Mouse (Mus musculus) brown adipose tissue, adult 24 weeks (tissue): ENCODE measurements around the gene Gsdmc3. TPM values are rescaled to one million over a fixed set of nuclear protein-coding genes. Genes with fewer than 3 reads are reported as not detected.
"Not testable (repeated sequence)": the region's sequence is repeated elsewhere in the genome, so short reads cannot be mapped to it uniquely, and the experiment has no call there.

Experiments used
- H3K27ac ChIP-seq: fragments of 200-500 bp; replicated peaks from 2 replicates; pipeline ENCODE4 v1.5.1; 2012; ENCODE audit warnings: low read depth, mild to moderate bottlenecking, low read length
- H3K4me1 ChIP-seq: fragments of 200-500 bp; 2 replicates; pipeline ENCODE4 v1.6.1; 2012; ENCODE audit warnings: low read length, mixed read lengths; ENCODE audit not compliant: control insufficient read depth, insufficient read depth, insufficient read length
- H3K4me3 ChIP-seq: fragments of 200-500 bp; 2 replicates; pipeline ENCODE4 v1.5.1; 2012; ENCODE audit warnings: low read depth, mild to moderate bottlenecking, low read length, moderate library complexity; ENCODE audit not compliant: insufficient read depth
- polyA plus RNA-seq: library from polyadenylated mRNA; stranded (reverse); fragments of >200 nt; gene quantifications from 2 replicates; pipeline ENCODE4 v1.2.4, GENCODE M21; 2012; ENCODE audit not compliant: missing spikeins, insufficient read depth, insufficient read length

Gsdmc3 gene
- not detected in 2 replicates for polyA plus RNA-seq

GRCm38 (mm10) chr15:63878458-63878857, at the start of gene Gsdmc3:
Gene Gsdmc3, minus strand, starts transcription at chr15:63878558.
- not testable (repeated sequence) for H3K27ac ChIP-seq, H3K4me3 ChIP-seq

GRCm38 (mm10) chr15:63926201-63926600, 47.8 kb upstream of the Gsdmc3 start:
- Histone ChIP-seq H3K27ac (no peak overlapping the region), H3K4me1 (peaks cover 3% of the 10 kb centered on the region; the same call in 1 of the 2 replicates), H3K4me3 (no peak overlapping the region)

More at GRCm38 (mm10) chr15:63878458-63878857, at the start of gene Gsdmc3:
- H3K4me1 ChIP-seq: not testable (repeated sequence)

DNA sequence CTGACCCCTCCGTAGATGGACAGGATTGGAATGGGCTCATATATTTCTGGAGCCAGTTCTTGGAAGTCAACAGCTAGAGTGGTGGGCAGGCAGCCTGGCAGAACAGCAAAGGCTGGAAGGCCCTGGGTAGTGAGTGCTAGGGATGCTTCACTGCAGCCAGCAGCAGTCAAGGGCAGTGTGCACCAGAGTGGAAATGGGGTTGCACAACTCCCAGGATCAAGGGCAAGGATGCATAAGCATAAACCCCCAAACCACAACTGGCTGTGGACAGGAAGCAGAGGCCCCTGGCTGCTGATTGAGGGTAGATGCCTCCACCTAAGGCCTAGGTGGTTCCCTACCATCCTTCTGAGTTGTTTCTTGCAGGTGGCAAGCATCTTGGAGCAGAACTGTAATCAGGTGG, 46.1 kb upstream of the Gsdmc3 start:
- Histone ChIP-seq H3K4me1 (peaks cover 3% of the 10 kb centered on the region; the same call in 1 of the 2 replicates), H3K27ac (no peak overlapping the region), H3K4me3 (no peak overlapping the region)

GRCm38 (mm10) chr15:63921618-63922017, 43.3 kb upstream of the Gsdmc3 start:
- H3K27ac ChIP-seq, H3K4me3 ChIP-seq, H3K4me1 ChIP-seq: not testable (repeated sequence)

- H3K4me3 ChIP-seq, H3K27ac ChIP-seq, H3K4me1 ChIP-seq: not testable (repeated sequence)
These were observed 41.4 kb upstream of the Gsdmc3 start for GRCm38 (mm10) chr15:63919728-63920127.

DNA sequence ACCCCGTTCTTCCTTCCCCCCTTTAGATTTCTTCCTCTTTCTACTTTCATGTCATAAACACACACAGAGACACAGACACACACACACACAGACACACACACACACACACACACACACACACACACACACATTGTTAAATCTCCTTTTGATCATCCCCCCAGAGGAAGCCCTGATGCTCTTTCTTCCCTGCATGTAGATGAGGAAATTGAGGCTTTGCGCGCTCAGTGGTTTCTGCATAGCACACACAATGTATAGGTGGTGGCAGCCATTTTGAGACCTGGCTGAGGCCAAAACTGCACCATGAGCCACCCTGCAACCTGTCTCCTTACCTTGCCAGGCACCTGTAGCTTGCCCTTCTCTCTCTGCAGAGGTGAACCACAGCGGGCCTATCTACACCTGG, 38.2 kb upstream of the Gsdmc3 start:
- H3K4me3 ChIP-seq, H3K27ac ChIP-seq, H3K4me1 ChIP-seq: not testable (repeated sequence)

DNA sequence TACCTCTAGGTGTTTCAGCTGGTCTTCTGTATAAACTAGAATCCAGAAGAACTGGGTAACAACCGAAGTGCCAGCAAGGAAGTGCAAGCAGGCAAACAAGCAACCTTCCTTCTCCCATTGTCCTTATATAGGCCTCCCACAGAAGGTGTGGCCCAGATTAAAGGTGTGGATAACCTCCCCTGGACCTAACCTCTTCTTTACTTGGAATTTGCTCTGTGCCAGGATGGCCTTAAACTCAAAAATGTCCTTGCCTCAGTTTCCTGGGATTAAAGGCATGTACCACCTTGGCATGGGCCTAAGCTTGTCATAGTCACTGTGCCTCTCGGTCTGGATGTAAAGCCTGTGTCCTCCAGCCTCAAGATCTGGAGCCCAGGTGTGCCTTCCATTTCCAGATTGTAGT, 33.8 kb upstream of the Gsdmc3 start, which contains the start of gene Gsdmc4:
Gsdmc4 (minus strand) TSS at position 101 of the 400 bp plus-strand sequence.
- not testable (repeated sequence) for H3K4me1 ChIP-seq, H3K27ac ChIP-seq, H3K4me3 ChIP-seq

GRCm38 (mm10) chr15:63909896-63910295, 31.5 kb upstream of the Gsdmc3 start:
- H3K4me1 ChIP-seq, H3K4me3 ChIP-seq, H3K27ac ChIP-seq: not testable (repeated sequence)

- peak overlapping the region; percentile 22; the same call in 1 of the 2 replicates for H3K4me3 ChIP-seq
- not testable (repeated sequence) for H3K27ac ChIP-seq, H3K4me1 ChIP-seq
These were observed 17.4 kb upstream of the Gsdmc3 start for GRCm38 (mm10) chr15:63895560-63896353.

- H3K4me1 ChIP-seq, H3K4me3 ChIP-seq, H3K27ac ChIP-seq: not testable (repeated sequence)
These were observed 10.1 kb upstream of the Gsdmc3 start for GRCm38 (mm10) chr15:63888440-63888839.

DNA sequence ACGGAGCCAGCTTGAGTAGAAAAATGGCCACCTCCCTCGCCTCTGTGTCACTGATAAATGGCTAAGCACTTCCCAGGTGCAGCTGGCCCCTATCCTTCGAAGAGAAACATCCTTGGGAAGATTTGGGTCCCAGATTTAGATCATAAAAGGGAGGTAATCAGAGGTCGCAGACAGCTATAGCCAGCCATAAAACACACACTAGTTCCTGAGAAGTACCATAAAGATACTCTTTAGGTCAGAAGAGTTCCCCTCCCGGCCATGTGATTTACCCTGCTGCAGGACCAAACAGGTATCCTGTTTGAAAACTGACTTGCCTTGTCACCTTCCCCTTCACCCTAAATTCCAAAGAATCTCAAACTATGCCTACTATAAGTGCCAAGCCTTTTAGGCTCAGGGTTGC, 9.6 kb upstream of the Gsdmc3 start:
- H3K4me3 ChIP-seq, H3K4me1 ChIP-seq, H3K27ac ChIP-seq: not testable (repeated sequence)

GRCm38 (mm10) chr15:63876160-63876559, 2.2 kb downstream of the Gsdmc3 start:
- H3K4me3 ChIP-seq, H3K27ac ChIP-seq, H3K4me1 ChIP-seq: not testable (repeated sequence)

DNA sequence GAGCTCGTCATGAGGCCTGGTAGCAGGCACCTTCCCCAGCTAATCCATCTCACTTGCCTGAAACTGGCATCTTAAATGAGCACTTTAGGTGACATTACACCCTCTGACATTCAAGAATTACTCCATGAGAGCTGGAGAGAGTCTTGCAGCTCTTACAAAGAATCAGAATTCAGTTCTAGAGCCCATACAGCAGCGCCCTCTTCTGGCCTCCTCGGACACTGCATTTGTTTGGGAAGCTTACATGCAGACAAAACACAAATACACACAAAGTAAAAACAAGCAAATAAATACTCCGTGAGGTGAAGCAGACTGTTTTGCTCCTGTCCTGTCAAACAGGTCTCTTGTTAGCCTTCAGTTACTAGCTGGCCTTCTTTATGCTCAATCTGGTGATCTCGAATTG, 16.4 kb downstream of the Gsdmc3 start:
- H3K27ac ChIP-seq, H3K4me1 ChIP-seq, H3K4me3 ChIP-seq: not testable (repeated sequence)
